Mouse (Mus musculus) gastrocnemius, adult 8-10 months (tissue): ENCODE measurements around the gene Cttn. TPM values are rescaled to one million over a fixed set of nuclear protein-coding genes. Genes with fewer than 3 reads are reported as not detected.

Experiments
- DNase-seq, 2 experiments: peaks; one replicate each; pipeline ENCODE4 v3.0.0; 2022; ENCODE audit warnings: low spot score in 2 of 2
- total RNA-seq, 4 experiments: library from RNA; stranded (reverse); gene quantifications; 2 replicates each; pipeline ENCODE4 v1.2.4; 2022

Cttn gene
- total RNA-seq, 4 experiments from 2014 or later, result 16.6 to 19.3 (median 17.9) TPM

DNA sequence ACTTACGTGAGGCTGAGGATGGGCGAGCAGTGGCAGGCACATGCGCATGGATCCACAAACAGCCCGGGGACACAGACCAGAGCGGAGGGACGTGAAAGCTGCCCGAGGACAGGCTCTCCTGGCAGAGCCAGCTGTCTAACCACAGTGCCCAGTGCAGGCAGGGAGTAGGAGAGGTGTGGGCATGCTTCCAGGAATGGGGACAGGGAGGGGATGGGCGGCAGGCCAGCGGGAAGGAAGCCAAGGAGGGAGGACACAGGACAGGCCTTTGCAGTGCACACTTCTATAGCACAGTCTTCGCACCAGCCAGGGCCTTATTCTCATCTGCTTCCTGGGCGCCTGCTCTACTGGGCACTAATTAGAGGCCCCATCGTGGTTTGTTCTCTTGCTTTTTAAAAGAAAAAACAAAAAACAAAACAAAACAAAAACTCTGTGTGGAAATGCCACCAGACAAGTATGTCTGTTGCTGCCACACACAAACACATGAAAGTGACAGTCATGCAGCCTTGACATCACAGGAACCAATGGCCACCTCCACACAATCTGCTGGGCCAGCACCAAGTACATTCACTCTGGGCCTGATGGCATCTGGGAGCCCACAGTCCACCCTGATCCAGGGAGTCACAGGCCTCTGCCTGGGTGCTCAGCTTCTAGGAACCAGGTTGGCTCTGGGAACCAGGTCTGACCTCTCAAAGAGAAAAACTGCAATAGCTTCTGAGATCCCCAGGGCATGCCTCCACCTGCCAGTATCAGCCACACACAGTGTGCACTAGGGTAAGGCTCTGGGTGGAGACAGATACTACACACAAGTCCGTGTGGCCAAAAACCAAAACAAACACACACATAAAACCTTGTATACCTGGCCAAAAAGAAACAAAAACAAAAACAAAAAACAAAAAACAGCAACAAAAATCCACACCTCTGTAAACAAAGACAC lies 20.9 kb downstream of the Cttn start:
- DNase-seq, result peak; percentile 58 to 62

DNA sequence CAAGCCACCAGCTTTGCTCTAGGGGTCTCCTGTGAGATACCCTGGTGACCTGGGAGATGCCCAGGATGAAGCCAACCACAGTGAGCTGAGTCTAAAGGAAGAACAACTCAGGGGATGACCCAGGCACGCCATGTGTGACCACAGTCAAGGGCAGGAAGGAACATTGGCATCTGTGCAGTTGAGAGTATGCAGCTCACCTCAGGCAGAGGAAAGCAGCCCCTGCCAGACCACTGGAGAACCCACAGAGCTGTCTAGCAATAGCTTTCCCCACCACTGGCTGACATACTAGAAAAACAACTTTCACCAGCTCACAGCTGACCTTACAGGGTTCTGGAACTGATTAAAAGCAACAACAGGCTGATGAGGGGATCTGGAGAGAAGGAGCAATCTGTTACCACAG lies 22.6 kb downstream of the Cttn start:
- no peak for DNase-seq

DNA sequence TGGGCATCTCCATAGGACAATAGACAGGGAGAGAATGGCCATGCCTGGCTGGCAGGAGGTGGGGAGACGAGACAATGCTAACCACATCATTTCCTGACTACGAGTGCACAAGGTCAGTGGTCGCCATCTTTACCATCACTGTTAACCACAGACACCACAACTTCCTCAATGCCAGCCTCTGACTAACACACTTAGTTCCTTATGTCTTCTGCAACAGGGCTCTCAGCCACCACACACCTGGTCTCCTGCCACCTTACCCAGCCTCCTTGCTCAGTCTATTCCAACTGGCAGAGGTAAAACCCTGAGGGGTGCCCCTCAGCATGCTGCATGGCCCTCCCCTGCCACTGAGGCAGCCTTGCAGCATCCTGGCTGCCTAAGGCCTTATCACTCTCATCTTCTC lies 23.7 kb downstream of the Cttn start:
- no peak for DNase-seq

GRCm38 (mm10) chr7:144444788-144445187 lies 26.0 kb downstream of the Cttn start:
- no peak for DNase-seq

DNA sequence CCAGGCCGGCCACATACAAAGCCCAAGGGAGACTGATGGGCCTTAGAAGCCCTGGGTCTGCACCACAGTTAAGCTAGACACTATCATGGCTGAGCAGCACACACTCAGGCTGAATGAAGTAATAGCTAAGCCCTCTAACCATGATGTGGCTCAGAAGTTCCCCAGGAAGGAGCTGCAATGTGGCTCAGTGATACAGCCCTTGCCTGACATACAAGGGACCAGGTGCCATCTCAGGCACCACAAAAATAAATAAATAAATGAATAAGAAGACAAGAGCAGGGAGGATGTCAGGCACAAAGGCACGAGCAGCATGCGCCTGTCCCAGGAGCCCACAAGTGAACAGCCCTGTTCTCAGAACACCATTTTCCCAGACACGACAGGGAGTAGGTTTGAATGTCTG lies 28.8 kb downstream of the Cttn start:
- DNase-seq, result no peak

GRCm38 (mm10) chr7:144441466-144441865 lies 29.3 kb downstream of the Cttn start:
- no peak for DNase-seq

- no peak for DNase-seq
These were observed 32.0 kb downstream of the Cttn start for GRCm38 (mm10) chr7:144438811-144439210.

GRCm38 (mm10) chr7:144432920-144433319 lies 37.9 kb downstream of the Cttn start:
- DNase-seq, result no peak

GRCm38 (mm10) chr7:144427460-144427859 lies 43.3 kb downstream of the Cttn start:
- DNase-seq, result no peak

DNA sequence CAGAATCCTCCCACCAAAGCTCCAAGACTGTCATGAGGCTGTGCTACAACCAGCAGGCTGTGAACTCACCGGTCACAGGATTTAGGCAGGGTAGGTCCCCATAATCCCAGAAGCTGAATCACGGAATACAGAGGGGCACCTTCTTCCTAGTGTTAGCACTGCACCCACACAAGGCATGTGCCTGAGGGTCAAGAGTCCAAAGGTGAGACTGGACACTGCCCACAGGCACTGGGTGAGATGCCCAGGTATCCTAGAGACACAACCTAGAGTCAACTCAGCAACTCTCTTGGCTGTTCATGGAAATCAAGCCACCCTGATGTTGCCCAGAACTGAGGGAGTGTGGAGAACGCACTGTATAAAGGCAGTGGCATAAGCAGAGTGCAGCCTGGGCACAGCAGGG lies 44.2 kb downstream of the Cttn start:
- no peak for DNase-seq

DNA sequence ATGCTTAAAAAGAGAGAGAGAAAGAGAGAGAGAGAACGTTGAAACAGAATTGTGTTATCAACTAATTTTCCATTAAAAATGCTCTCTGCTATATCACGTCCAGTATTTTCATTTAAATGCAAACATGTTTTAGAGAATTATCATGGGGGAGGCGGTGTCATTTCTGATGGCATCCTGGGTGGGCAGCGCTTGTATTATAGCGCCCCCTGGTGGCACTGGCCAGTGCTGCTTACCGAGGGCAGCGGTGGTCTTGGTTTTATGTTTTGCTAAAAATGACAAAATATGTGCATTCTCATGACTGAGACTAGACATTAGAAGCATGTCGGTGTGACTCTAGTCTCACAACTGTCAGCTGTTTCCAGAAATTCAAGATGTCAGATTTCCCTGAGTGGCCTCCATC lies 44.9 kb downstream of the Cttn start:
- DNase-seq, result no peak

GRCm38 (mm10) chr7:144421478-144421877 lies 49.3 kb downstream of the Cttn start:
- no peak for DNase-seq

DNA sequence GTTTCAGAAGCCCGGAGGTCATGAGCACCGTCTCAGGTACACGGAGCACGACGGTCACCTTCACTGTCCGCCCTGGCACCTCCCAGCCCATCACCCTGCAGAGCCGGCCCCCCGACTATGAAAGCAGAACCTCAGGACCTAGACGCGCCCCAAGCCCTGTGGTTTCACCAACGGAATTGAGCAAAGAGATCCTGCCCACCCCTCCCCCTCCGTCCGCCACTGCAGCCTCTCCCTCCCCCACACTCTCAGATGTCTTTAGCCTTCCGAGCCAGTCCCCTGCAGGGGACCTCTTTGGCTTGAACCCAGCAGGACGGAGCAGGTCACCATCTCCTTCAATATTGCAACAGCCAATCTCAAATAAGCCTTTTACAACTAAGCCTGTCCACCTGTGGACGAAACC lies 50.3 kb downstream of the Cttn start:
- DNase-seq, result no peak

GRCm38 (mm10) chr7:144417644-144418343 lies 53.0 kb downstream of the Cttn start:
- no peak for DNase-seq

DNA sequence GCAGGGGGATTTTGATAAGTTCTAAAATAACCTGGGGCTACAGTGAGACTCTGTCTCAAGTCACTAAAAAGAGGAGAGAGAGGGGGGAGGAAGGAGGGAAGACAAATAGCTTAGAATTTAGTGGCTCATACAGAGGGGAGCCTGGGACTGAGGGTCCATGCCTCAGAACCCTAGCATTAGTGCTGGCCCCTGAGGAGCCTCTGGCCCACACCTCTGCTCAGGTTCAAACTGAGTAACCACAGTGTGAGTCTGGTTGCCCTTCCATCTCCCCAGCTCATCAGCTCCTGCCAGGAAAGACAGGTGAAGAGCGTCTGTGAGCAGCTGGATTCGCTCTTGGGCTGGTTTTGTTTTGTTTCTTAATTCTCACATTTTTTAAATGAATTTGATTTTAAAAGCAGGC lies 53.6 kb downstream of the Cttn start:
- no peak for DNase-seq

GRCm38 (mm10) chr7:144415795-144416194 lies 55.0 kb downstream of the Cttn start:
- DNase-seq, result no peak

GRCm38 (mm10) chr7:144414632-144415031 lies 56.2 kb downstream of the Cttn start:
- DNase-seq, result no peak

GRCm38 (mm10) chr7:144411967-144412906 lies 58.6 kb downstream of the Cttn start:
- DNase-seq, result no peak

- DNase-seq, result no peak
These were observed 61.1 kb downstream of the Cttn start for GRCm38 (mm10) chr7:144409682-144410081.

GRCm38 (mm10) chr7:144408464-144409000 lies 62.3 kb downstream of the Cttn start:
- DNase-seq, result no peak

- no peak for DNase-seq
These were observed 63.1 kb downstream of the Cttn start for GRCm38 (mm10) chr7:144407675-144408074.
